Mouse (Mus musculus) CD4-positive, CD25-positive, alpha-beta regulatory T cell, adult 4 months (primary cell): ENCODE results near the gene Cplx2. TPM values are rescaled to one million over a fixed set of nuclear protein-coding genes. Genes with fewer than 3 reads are reported as not detected.

Experiments
- ATAC-seq: one replicate; pipeline ENCODE4 v1.8.0; 2017
- polyA plus RNA-seq, 2 experiments: library from polyadenylated mRNA; unstranded; fragments of 100-300 nt; shearing (Covaris generic); gene quantifications; one replicate each; pipeline ENCODE4 v1.2.1; 2017

Gene Cplx2
- polyA plus RNA-seq, 2 experiments from 2014 or later, result not detected

DNA sequence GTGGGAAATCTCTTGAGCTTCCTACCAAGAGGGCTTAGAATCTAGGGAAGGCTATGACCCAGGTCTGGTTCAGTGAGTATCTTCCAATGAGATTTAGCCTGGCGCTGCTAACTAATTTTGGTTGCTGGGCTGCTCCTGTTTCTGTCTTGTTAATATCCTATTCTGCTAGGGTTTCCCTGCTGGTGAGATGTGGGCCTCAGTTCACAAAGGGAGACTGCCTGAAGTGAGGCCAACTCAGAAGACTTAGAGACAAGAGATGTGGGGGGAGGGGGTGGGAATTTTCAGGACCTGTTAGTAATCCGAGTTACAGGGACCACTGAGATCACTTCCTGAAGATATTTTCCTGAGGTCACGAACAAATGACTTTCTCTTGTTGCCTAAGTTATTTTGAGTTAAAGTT is 33.1 kb downstream of the Cplx2 start:
- ATAC-seq, result no peak

DNA sequence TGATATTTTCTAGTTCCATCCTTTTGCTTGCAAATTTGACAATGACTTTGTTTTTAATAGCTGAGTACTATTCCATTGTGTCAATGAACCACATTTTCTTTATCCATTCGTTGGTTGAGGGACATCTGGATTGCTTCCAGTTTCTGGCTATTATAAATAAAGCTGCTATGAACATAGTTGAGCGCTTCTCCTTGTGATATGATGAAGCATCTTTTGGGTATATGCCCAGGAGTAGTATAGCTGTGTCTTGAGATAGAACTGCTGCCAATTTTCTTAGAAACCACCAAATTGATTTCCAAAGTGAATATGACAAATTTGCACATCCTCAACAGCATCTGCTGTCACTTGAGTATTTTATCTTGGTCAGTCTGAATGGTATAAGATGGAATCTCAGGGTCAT is 34.7 kb downstream of the Cplx2 start:
- no peak for ATAC-seq

DNA sequence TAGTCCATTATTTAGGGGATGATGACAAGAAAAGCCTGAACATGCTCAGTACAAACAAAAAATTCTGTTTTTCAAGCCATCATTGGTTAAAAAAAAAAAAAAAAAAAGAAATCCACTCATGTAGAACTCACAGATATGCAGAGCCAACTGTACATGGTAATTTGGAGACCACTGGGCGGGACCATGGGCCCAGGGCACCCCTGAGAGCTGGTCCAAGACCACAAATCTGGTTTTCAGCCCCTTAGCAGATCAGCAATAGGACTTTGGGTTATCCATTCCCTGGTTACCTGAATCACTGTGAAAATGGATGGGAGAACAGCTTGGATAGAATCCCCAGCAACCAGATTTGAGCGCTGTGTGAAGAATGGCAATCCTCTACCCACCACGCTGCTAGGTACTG is 40.5 kb downstream of the Cplx2 start:
- no peak for ATAC-seq

DNA sequence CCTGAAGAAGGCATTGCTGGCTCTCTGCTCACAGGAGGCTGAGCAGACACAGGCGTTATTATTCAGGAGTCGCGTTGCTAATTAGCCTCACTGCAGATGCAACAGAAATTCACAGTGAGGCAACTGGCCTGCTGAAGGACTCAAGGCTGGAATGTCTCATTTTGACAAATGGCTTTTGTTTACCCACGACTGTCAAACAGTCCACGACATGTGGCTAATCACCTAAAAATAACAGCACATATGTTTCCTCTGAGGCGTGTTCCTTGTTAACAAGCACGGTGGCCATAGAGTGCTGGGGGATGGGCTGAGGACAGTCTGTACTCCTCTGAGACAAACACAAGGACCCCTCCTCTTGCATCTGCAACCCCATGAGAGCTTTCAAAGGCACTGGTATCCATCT is 41.1 kb downstream of the Cplx2 start:
- no peak for ATAC-seq

DNA sequence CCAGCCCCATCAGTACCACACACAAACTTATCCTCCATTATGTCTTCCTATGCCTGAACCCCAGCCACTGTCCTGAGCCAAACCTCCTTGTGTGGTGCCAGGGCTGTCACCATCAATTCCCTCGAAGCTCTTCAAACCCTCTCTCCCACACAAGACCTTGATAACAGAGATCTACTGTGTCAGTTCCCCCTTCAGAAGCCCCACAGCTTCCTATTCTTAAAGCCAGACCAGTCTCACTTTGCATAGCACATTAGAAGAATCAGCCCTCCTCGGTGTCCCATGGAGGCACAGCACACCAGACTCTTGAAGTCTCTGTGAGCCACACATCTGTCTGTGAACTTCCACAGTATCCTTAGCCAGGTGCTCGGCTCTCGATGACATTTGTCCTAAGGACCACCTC is 41.6 kb downstream of the Cplx2 start:
- ATAC-seq, result no peak

DNA sequence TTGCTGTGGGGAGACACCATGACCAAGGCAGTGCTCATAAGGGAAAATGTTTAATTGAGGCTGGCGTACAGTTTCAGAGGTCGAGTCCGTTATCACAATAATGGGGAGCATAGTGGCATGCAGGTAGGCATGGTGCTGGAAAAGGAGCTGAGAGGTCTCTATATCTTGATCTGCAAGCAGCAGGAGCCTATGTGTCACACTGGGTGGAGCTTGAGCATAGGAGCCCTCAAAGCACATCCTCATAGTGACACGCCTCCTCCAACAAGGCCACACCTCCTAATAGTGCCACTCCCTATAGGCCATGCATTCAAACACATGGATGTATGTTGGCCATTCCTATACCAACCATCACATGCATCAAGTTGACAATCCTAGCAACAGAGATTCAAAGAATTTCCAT is 43.9 kb downstream of the Cplx2 start:
- ATAC-seq, result no peak

DNA sequence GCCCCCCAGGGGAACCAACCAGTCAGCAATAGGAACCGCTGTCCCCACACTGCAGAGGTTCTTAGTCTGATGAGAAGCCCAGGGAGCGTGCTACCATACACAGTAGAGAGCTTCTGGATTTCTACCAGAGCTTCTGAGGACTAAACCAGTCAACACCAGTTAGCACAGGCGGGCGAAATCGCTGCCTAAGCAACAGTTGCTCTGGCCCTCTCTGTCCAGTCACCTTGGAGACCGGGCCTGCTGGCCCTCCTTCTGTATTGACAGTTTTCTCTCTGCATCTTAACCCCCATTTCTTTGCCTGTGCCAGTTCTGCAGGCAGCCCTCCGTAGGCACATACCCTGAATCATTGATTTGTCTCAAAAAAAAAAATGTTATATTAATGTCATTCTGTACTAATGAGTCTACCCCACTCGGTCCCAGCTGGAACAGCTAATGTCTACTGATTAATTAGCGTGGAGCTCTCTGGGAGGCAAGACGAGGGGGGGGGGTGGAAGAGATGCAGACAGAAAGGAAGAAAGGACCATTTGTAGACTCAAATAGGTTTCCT is 47.7 kb downstream of the Cplx2 start:
- ATAC-seq, result no peak

DNA sequence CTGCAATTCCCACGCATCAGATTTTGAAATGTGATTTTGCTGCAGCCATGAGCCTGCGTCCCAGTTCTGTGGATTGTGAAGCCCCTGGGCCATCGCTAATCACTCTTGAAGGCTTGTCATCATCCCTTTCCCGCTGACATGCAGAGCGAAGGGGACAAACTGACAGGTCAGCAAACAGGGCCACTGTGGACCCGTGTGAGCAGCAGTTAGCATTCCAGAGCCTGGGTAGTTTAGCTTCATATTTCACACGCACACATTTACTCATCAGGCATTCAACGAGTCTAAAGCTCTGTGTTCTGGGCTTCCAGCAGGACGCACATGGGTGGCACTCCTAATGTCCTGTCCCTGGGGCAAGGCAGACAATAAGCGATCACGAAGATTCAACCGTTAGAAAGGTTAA is 49.1 kb downstream of the Cplx2 start:
- ATAC-seq, result no peak

DNA sequence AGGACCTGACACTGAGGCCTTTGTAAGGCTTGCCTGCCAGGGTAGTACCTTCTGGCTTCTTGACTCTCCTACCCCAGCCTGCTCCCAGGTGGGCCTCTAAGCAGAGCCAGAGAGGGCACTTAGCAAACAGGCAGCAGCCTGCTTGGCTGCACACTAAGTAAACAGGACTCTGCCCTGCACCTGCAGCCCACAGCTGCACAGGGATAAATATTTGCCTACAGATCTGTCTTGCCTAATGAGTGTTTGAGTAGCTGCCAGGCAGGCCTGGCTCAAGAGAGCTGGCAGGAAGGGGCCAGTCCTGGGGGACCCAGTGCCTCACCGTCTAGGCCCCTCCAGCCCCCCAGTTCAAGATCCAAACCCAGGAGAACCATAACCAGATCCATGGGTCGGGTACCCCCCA is 54.1 kb downstream of the Cplx2 start:
- ATAC-seq, result no peak

DNA sequence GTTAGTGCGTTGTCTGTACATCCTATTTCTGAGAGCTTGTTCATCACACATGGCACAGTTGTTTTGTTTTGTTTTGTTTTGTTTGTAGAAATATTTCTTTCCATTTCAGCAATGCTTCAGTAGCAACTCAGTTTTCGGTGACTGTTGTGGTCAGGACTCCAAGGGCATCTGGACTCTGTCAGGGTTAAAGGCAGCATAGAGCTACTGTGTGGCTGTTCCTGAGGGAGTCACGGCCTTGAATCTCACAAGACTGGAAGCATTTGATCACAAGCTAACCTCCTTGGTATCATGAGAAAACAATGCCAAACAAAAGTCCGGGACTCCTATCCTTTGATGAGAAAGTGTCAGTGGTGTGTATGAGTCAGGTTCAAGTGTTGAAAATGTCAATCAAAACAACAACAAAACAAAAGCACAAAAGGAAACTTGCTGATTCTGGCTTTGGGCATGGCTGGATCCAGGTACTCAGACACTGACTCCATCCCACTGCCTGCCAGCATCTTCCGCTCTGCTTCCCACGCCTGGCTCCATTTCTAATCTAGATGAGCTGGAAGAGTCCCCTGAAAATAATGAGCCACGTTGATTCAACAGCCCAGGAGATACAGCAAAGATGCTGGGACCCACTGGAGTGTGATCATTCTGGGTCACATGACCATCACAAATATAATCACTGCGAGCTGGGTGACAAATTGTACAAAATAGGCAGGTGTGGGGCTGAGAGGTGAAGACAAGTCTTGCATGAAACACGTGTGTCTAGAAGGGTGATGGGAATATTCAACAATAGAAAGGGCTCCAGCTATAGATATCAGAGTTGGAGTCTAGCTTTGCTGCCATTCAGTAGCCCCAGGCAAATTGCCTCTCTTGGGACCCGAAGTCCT is 55.9 kb downstream of the Cplx2 start:
- ATAC-seq, result no peak

DNA sequence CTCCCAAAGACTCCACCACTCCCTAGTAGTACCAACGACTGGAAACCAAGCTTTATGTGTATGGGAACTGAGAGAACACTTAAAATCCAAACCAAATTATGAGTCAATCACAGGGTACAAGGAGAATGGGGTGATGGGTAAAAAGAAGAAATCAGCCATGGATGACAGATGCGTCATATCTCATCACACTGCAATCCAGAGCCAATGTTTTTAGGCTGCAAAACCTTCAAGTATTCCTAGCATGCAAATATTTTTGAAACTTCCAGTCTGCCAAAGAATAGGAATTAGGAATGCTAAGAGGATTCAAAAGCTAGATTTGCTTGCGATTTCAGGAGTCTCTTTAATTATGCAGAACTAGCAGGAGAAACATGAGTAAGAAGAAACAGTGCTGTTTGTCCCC is 57.6 kb downstream of the Cplx2 start:
- ATAC-seq, result no peak

DNA sequence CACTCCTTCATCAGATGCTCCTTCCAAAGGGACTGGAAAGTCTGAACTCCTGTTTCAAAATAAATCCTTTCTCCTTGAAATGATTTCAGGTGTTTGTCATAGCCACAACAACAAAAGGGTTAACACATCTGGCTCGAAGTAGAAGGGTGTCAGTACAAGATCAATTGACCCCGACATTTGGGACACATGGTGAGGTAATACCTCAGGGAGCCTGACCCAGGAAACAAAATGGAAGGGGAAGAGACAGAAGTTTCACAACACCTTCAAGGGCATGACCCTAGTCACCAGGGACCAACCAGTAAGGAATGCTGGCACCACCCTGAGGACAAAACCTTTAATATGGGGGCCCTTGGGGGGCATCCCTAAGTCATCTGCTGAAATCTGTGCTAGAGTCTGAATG is 58.9 kb downstream of the Cplx2 start:
- no peak for ATAC-seq

DNA sequence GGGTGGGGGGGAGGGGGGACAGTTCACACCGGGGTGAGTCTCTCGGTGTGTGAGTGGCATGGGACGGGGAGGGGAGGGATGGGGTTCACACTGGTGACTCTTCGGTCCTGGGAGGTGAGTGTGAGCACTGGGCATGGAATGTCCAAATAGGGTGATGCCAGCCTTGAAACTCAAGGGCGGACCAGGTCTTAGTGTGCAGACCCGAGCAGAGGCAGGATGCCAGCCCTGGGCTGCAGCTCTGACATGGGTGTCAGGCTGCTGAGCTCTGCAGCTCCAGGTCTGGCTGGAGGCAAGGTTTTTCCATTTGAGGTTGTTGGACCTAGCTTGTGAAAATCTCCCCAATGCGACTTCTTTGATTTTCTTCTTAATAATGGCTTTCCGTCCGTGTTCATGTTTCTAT is 60.0 kb downstream of the Cplx2 start:
- ATAC-seq, result no peak

Other genes with a start within 250 kb of the Cplx2 start
- 10 to 100 TPM; 11.0 to 12.6 TPM for gene Hrh2, start 179.2 kb upstream of the Cplx2 start, polyA plus RNA-seq
- 10 to 100 TPM; 23.8 to 34.9 TPM for gene Thoc3, start 97.5 kb downstream of the Cplx2 start, polyA plus RNA-seq
- 10 to 100 TPM; 13.2 to 13.9 TPM for gene Simc1, start 132.4 kb downstream of the Cplx2 start, polyA plus RNA-seq
- 100 to 1,000 TPM in 1 of 2 experiments, 10 to 100 TPM in 1; 67.3 to 104 TPM for gene 4833439L19Rik, start 194.1 kb downstream of the Cplx2 start, polyA plus RNA-seq
- gene Arl10, start 203.7 kb downstream of the Cplx2 start, polyA plus RNA-seq, result 1 to 10 TPM; 3.8 to 5.0 TPM
- 10 to 100 TPM; 59.5 to 64.6 TPM for gene Nop16, start 218.7 kb downstream of the Cplx2 start, polyA plus RNA-seq
- gene Higd2a, start 218.9 kb downstream of the Cplx2 start, polyA plus RNA-seq, result 100 to 1,000 TPM in 1 of 2 experiments, 10 to 100 TPM in 1; 98.7 to 110 TPM
- 10 to 100 TPM; 15.6 to 16.2 TPM for gene Cltb, start 240.0 kb downstream of the Cplx2 start, polyA plus RNA-seq